Mouse (Mus musculus) sigmoid colon, adult 10 weeks (tissue): ENCODE data around the gene Gm20830. TPM values are rescaled to one million over a fixed set of nuclear protein-coding genes. Genes with fewer than 3 reads are reported as not detected.

ENCODE experiments used
- polyA plus RNA-seq: library from polyadenylated mRNA; stranded (reverse); fragments of 350-450 nt; fragmentation: Illumina TruSeq; extraction: RNeasy Lipid Tissue Mini Kit (QIAGEN cat#74804); gene quantifications from one replicate; pipeline ENCODE4 v1.2.3, GENCODE M21; 2014; ENCODE audit warnings: low read depth, low replicate concordance

Gm20830 gene
- not detected for polyA plus RNA-seq

GRCm38 (mm10) chrY:6918182-6918581 lies at the start of gene Gm20830:
TSS of gene Gm20830 (minus strand) at chrY:6918282.

Other genes starting within 250 kb of the Gm20830 start
- gene Gm21719, start 235.4 kb downstream of the Gm20830 start, polyA plus RNA-seq: not detected